Mouse (Mus musculus): ENCODE data around the gene Pias4. TPM values are rescaled to one million over a fixed set of nuclear protein-coding genes. Genes with fewer than 3 reads are reported as not detected.
A peak's percentile ranks its signal among the peaks of the same experiment; 100 is the strongest.

Gene Pias4
- polyA plus RNA-seq, 1 experiment from 2014 or later: 62.1 TPM

- H3K27me3 ChIP-seq: peaks cover 55% of the 10 kb centered on the region
- no peaks in the 10 kb centered on the region for H3K9me3 ChIP-seq
- no peak overlapping the region for H3K9ac ChIP-seq (replicated peaks)
- no peak overlapping the region for H3K27ac ChIP-seq
- H3K4me1 ChIP-seq (replicated peaks): peaks cover 8% of the 10 kb centered on the region
- WGBS: 87% methylated on average over 6 of the region's 6 CpGs
- H3K36me3 ChIP-seq: no peaks in the 10 kb centered on the region
- no peak overlapping the region for H3K4me2 ChIP-seq
- no peak overlapping the region for H3K4me3 ChIP-seq (replicated peaks)
- ATAC-seq (ENCODE audit: insufficient number of reproducible peaks, insufficient read depth, low FRiP score, low TSS enrichment, low read depth): no peak
Measured at GRCm38 (mm10) chr10:81198990-81199389, 31.3 kb upstream of the Pias4 start.

- no peak for ATAC-seq (ENCODE audit: insufficient number of reproducible peaks, insufficient read depth, low FRiP score, low TSS enrichment, low read depth)
- H3K9ac ChIP-seq (replicated peaks): no peak overlapping the region
- no peak overlapping the region for H3K4me3 ChIP-seq (replicated peaks)
- no peak overlapping the region for H3K27ac ChIP-seq
- no peaks in the 10 kb centered on the region for H3K36me3 ChIP-seq
- no peak overlapping the region for H3K4me2 ChIP-seq
- WGBS: 3% methylated on average over 9 of the region's 9 CpGs
- H3K4me1 ChIP-seq (replicated peaks): peaks cover 12% of the 10 kb centered on the region
- no peaks in the 10 kb centered on the region for H3K9me3 ChIP-seq
- H3K27me3 ChIP-seq: peaks cover 62% of the 10 kb centered on the region
Measured at GRCm38 (mm10) chr10:81198230-81198629, 30.5 kb upstream of the Pias4 start.

DNA sequence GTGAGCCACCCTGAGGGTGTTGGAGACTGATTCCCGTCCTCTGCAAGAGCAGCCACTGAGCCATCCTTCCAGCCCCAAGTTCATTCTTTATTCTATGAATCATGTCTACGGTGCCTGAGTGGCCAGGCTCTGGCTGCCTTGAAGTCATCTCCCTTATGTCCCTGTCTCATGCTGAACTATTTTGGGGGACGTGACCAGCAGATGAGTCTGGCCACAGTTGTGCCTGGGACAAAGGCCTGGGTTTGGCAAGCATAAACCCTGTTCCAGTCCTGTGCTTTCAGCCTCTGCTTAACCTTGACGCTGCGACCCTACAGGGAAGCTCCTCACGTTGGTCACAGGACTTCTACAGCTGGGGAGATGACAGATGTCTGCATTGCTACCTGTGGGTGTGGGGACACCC is 29.6 kb upstream of the Pias4 start:
- no peak overlapping the region for H3K4me2 ChIP-seq
- peaks cover 65% of the 10 kb centered on the region for H3K27me3 ChIP-seq
- H3K36me3 ChIP-seq: no peaks in the 10 kb centered on the region
- H3K4me1 ChIP-seq (replicated peaks): peaks cover 20% of the 10 kb centered on the region
- H3K27ac ChIP-seq: no peak overlapping the region
- 42% methylated on average over 6 of the region's 6 CpGs for WGBS
- H3K9ac ChIP-seq (replicated peaks): 0 out of 2 replicates have a peak overlapping the region, but pooled peaks have one; percentile 24
- no peak overlapping the region for H3K4me3 ChIP-seq (replicated peaks)
- no peaks in the 10 kb centered on the region for H3K9me3 ChIP-seq
- no peak for ATAC-seq (ENCODE audit: insufficient number of reproducible peaks, insufficient read depth, low FRiP score, low TSS enrichment, low read depth)

DNA sequence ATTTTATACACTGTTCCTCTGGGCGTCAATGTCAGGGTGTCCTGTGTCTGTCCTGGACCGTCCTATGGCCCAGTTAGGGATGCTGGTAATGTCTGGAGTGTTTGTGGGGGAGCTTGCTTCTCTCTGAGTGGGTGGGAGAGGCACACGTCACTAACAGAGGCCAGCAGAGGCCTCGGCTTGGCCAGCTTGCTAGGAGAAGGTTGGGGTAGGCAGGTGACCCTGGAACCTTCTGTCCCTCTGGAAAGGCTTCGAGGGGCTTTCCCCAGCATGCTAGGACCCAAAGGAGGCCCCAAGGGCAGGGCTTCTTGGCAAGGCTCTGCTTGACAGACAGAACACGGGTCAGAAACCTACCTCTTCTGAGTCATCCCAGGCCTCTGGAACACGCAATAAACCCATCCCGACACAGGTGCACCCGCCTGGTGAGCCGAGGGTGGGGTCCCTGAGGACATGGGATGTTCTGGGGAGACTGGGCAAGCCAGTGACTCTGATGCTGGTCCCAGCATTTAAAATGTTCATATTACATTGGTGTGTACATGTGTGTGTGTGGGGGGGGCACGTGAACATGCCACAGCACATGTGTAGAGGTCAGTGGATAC is 28.8 kb upstream of the Pias4 start:
- Histone ChIP-seq H3K9ac (replicated peaks) (no peak overlapping the region), H3K4me3 (replicated peaks) (no peak overlapping the region), H3K27me3 (peaks cover 65% of the 10 kb centered on the region), H3K36me3 (0 out of 2 replicates have a peak, but pooled peaks cover under 1% of the 10 kb centered on the region), H3K4me2 (no peak overlapping the region), H3K4me1 (replicated peaks) (peaks cover 25% of the 10 kb centered on the region), H3K9me3 (no peaks in the 10 kb centered on the region), H3K27ac (no peak overlapping the region)
- 62% methylated on average over 11 of the region's 11 CpGs for WGBS
- ATAC-seq (ENCODE audit: insufficient number of reproducible peaks, insufficient read depth, low FRiP score, low TSS enrichment, low read depth): no peak

GRCm38 (mm10) chr10:81195300-81195699 is 27.6 kb upstream of the Pias4 start:
- no peak overlapping the region for H3K27ac ChIP-seq
- no peak overlapping the region for H3K9ac ChIP-seq (replicated peaks)
- no peak overlapping the region for H3K4me3 ChIP-seq (replicated peaks)
- H3K4me2 ChIP-seq: no peak overlapping the region
- no peaks in the 10 kb centered on the region for H3K9me3 ChIP-seq
- peaks cover 25% of the 10 kb centered on the region for H3K4me1 ChIP-seq (replicated peaks)
- H3K27me3 ChIP-seq: peaks cover 65% of the 10 kb centered on the region
- H3K36me3 ChIP-seq: peaks cover 14% of the 10 kb centered on the region
- WGBS: 61% methylated on average over 4 of the region's 4 CpGs
- ATAC-seq (ENCODE audit: insufficient number of reproducible peaks, insufficient read depth, low FRiP score, low TSS enrichment, low read depth): no peak

- Histone ChIP-seq H3K27me3 (peaks cover 53% of the 10 kb centered on the region), H3K4me3 (replicated peaks) (0 out of 2 replicates have a peak overlapping the region, but pooled peaks have one; percentile 9), H3K9me3 (no peaks in the 10 kb centered on the region), H3K36me3 (peaks cover 21% of the 10 kb centered on the region), H3K4me2 (peak overlapping the region; percentile 38), H3K4me1 (replicated peaks) (peaks cover 25% of the 10 kb centered on the region), H3K27ac (no peak overlapping the region), H3K9ac (replicated peaks) (peak overlapping the region; percentile 51)
- ATAC-seq (ENCODE audit: insufficient number of reproducible peaks, insufficient read depth, low FRiP score, low TSS enrichment, low read depth): no peak
- 11% methylated on average over 37 of the region's 37 CpGs for WGBS
Measured at GRCm38 (mm10) chr10:81193991-81194774, 26.5 kb upstream of the Pias4 start.

DNA sequence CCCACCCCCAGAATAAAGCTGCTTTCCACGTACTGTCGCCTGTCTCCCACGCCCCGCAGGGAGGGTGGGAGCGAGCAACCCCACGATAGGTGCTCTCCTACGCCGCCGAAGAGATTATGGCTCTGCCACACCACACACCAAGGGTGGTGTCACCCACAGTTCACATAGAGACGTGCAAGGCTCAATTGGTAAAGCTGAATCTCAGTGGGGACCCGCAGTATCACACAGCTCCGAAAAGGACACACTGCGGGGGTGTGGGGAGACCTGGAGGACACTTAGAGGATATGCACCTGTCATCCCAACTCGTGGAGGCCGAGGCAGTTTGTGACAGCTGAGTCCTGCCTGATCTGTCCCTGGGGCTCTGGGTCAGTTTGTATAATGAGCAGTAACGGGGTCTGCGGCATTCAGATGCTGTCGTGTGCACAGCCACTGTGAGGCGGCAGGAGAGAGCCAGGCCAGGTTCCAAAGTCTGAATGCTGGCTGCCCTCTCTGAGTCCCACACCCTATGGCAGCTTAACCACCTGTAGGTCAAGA is 25.3 kb upstream of the Pias4 start:
- WGBS: 6% methylated on average over 19 of the region's 19 CpGs

DNA sequence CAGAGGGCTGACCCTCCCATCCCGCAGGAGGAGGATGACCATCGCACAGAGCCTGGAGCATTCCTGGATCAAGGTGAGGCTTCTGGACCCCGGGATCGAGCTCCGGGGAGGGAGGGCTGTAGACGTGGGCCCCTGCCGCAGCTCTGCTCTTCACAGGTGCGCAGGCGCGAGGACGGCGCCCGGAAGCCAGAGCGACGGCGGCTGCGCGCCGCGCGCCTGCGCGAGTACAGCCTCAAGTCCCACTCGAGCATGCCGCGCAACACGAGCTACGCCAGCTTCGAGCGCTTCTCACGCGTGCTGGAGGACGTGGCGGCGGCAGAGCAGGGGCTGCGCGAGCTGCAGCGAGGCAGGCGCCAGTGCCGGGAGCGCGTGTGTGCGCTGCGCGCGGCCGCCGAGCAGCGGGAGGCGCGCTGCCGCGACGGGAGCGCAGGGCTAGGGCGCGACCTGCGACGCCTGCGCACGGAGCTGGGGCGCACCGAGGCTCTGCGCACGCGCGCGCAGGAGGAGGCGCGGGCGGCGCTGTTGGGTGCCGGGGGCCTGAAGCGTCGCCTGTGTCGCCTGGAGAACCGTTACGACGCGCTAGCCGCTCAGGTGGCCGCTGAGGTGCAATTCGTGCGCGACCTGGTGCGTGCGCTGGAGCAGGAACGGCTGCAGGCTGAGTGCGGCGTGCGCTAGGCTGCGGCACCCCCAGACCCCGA is 24.7 kb upstream of the Pias4 start:
- Histone ChIP-seq H3K9me3 (no peaks in the 10 kb centered on the region), H3K27me3 (peaks cover 45% of the 10 kb centered on the region), H3K4me2 (peak overlapping the region; percentile 92), H3K36me3 (peaks cover 32% of the 10 kb centered on the region), H3K4me3 (replicated peaks) (peak overlapping the region; percentile 64), H3K27ac (peak overlapping the region; percentile 92), H3K9ac (replicated peaks) (peak overlapping the region; percentile 76), H3K4me1 (replicated peaks) (peaks cover 25% of the 10 kb centered on the region)
- under 1% methylated on average over 93 of the region's 93 CpGs for WGBS
- ATAC-seq (ENCODE audit: insufficient number of reproducible peaks, insufficient read depth, low FRiP score, low TSS enrichment, low read depth): peak; percentile 49

More for the DNA sequence above, 25.3 kb upstream of the Pias4 start:
- Histone ChIP-seq H3K27ac (peak overlapping the region; percentile 92), H3K9me3 (no peaks in the 10 kb centered on the region), H3K27me3 (peaks cover 46% of the 10 kb centered on the region), H3K36me3 (peaks cover 29% of the 10 kb centered on the region), H3K9ac (replicated peaks) (peak overlapping the region; percentile 76), H3K4me3 (replicated peaks) (peak overlapping the region; percentile 64), H3K4me2 (peak overlapping the region; percentile 92), H3K4me1 (replicated peaks) (peaks cover 25% of the 10 kb centered on the region)
- peak; percentile 38 for ATAC-seq (ENCODE audit: insufficient number of reproducible peaks, insufficient read depth, low FRiP score, low TSS enrichment, low read depth)

- WGBS: 87% methylated on average over 18 of the region's 18 CpGs
- peak overlapping the region; percentile 92 for H3K4me2 ChIP-seq
- 0 out of 2 replicates have a peak overlapping the region, but pooled peaks have one; percentile 3 for H3K27ac ChIP-seq
Measured at GRCm38 (mm10) chr10:81191342-81191982, 23.7 kb upstream of the Pias4 start.

DNA sequence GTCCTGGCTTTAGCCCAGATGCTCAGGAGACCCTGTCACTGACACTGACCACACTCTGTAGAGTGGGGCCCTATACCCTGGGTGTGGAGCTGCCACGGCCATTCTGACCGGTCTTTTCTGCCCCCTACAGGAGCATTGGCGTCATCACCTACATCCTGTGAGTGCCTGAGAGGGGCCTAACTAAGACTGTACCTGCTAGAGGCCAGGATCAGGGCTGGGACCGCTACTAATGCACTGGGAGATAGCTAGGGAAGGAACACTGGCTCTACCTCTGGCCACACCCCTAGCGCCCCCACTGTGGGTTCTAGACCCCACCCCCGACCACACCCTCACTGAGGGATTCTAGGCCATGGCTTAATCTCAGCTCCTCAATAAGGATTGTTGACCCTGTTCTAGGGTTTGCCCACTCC is 23.2 kb upstream of the Pias4 start:
- peaks cover 43% of the 10 kb centered on the region for H3K36me3 ChIP-seq
- no peak overlapping the region for H3K4me2 ChIP-seq
- WGBS: 77% methylated on average over 6 of the region's 6 CpGs
- H3K9ac ChIP-seq (replicated peaks): no peak overlapping the region
- peaks cover 30% of the 10 kb centered on the region for H3K27me3 ChIP-seq
- H3K9me3 ChIP-seq: no peaks in the 10 kb centered on the region
- peaks cover 25% of the 10 kb centered on the region for H3K4me1 ChIP-seq (replicated peaks)
- ATAC-seq (ENCODE audit: insufficient number of reproducible peaks, insufficient read depth, low FRiP score, low TSS enrichment, low read depth): no peak
- H3K27ac ChIP-seq: 0 out of 2 replicates have a peak overlapping the region, but pooled peaks have one; percentile 3
- H3K4me3 ChIP-seq (replicated peaks): no peak overlapping the region

More at GRCm38 (mm10) chr10:81191342-81191982, 23.7 kb upstream of the Pias4 start:
- Histone ChIP-seq H3K27me3 (peaks cover 35% of the 10 kb centered on the region), H3K9ac (replicated peaks) (no peak overlapping the region), H3K36me3 (peaks cover 41% of the 10 kb centered on the region), H3K4me3 (replicated peaks) (peak overlapping the region; percentile 64; the same call in 1 of the 2 replicates), H3K9me3 (no peaks in the 10 kb centered on the region), H3K4me1 (replicated peaks) (peaks cover 25% of the 10 kb centered on the region)
- ATAC-seq (ENCODE audit: insufficient number of reproducible peaks, insufficient read depth, low FRiP score, low TSS enrichment, low read depth): no peak

Measured in limb, embryonic 12.5 days (tissue).